Mouse (Mus musculus): ENCODE measurements at regions not wholly inside any gene's neighbourhood (a gene's known extent, or its start where the extent isn't known, plus 50 kb on each side); places are given as distances from the start of the nearest gene placed in this dataset.
A peak's percentile ranks its signal among the peaks of the same experiment; 100 is the strongest.

DNA sequence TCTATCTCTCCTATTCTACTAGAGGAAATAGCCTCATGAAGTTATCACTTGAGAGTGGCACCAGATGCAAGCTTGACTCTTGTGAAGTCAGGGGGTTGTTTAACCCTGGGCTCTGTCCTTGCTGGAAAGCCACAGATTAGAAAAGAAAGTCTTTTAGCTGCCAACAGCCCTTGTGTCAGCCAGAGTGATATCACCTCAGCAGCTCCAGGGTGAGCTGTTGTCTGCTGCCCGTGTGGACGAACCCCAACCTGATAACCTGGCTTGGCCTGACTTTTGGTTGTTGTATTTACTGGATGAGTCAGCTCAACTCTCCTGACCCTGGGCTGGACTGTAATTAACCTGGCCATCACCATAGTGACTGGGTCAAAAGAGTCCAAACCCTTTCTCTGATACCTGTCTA is 88.6 kb upstream of the Serbp1 start:
- no peak for DNase-seq

DNA sequence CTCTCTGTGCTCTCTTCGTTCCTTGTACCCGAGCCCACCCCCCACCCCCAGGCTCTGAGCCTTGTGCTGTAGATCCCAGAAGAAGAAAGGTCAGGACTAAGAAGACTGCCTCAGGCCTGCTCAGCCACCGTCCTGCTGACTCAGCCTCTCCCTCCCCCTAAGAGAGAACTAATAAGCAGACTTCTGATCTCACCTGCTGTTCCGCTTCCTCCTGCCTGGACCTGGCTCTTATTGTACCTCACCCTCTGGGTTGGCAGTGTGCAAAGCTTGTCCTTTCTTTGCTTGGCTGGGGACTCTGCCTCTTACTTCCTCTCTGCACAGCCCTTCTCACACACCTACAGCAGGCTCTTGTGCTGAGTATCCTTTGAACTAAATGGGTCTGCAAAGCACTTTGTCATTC is 91.3 kb upstream of the Serbp1 start:
- DNase-seq: no peak

DNA sequence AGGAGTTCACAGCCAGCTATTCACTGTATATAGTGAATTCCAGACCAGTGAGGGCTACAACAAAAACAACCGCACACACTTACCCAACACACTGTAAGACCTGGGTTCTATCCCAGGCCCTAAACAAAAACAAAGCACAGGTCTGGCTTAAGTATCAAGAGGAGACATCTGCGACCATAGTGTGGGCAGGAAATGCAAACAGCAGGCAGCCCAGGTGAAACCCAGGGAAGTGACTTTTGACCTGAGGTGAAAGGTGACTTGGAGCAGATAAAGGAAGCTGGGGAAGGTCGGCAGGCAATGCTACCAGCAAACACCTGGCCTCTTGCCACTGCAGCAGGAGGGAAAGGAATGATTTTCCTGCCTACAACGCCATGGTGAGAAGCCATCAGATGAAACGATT is 92.0 kb upstream of the Serbp1 start:
- DNase-seq: no peak

DNA sequence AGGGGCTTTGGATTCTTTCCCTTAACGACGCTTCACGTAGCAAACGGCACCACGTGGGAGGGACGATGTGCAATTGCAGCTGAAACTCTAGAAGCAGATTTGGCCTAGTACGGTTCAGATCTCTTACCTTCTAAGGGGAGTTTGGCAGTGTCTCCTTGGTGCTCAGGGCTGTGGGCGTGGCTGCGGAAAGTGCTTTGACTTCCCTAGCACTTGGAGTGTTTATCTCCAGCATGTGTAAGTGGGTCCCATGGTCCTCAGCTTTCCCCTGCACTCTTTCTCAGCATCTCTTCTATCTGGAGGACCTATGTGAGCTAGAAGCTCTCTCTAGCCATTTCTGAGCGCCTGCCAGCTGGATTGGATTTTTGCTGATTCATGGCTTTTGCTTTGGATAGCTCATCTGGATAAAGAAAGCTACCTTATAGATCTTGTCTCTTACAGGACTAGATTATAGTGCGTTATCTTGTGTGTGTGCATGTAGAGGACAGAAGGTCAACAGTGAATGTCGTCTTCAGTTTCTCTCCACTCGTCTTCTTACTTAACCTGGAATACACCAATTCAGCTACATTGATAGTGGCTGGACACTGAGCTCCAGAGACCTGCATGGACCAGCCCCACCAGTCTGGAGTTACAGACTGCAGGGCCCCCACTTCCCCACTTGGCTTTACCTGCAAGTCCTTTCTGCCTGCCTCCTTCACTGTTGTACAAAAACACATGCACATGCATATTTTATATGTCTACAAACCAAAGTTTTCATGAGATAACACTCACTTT is 92.8 kb upstream of the Serbp1 start:
- no peak for DNase-seq

DNA sequence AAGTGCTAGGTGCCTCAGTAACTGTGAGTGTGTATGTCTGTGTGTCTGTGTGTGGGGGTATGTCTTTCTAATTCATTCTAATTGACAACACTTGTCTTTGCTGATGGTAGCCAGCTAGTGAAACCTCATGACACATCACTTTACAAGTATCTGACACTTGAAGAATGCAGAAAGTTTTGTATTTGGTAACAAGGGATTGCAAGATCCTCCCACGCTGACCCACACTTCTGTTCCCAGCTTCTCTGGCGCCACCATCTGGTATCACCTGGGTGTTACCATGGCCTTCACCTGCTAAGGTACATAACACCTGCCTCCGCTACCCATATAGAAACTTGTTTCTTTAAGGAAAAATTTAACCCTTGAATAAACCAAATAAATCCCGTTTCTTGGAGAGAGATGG is 95.8 kb upstream of the Serbp1 start:
- DNase-seq: peak; percentile 51 to 70

DNA sequence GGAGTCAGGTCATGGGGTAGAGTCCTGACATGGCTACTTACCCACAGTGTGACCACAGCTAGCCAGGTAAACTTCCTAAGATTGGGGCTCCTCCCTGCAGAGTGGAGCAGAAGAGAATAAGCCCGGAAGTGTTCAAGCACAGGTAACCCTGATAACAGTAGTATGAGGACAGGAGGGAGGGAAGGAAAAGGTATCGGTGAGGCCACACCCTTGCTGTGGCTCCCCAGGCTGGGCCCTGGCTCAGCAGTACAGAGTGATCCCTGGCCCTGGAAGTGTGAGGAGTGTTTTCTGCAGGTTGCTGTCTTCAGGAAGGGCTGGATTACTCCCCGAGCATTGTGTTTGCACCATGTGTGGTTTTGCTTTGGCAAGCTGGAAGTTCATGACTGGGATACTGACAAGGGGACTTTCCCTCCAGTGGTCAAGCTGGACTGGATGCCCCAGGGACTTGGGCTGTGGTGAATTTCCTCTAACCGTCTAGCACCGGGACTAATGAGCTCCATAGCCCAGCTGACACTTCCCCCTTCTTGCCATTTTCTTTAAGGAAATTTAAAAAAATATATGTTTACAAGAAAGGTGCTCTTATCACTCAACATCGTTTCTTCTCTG is 97.2 kb upstream of the Serbp1 start:
- DNase-seq: no peak

DNA sequence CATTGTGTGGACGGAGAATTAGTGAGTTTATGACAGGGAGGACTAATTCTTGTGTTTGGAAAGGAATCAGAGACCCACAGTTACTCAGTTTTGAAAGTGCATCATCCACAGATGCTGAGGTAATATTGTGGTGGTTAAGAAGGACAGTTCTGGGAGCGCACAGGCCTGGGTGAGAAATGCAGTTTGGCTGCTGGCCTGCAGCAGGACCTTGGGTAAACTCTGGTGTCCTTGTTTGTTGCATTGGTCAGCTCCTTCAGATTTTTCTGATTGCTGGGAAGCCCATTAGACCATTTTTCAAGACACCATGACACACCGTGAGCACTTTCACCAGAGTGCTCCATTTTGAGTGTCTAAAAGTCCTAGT is 99.0 kb upstream of the Serbp1 start:
- no peak for DNase-seq

DNA sequence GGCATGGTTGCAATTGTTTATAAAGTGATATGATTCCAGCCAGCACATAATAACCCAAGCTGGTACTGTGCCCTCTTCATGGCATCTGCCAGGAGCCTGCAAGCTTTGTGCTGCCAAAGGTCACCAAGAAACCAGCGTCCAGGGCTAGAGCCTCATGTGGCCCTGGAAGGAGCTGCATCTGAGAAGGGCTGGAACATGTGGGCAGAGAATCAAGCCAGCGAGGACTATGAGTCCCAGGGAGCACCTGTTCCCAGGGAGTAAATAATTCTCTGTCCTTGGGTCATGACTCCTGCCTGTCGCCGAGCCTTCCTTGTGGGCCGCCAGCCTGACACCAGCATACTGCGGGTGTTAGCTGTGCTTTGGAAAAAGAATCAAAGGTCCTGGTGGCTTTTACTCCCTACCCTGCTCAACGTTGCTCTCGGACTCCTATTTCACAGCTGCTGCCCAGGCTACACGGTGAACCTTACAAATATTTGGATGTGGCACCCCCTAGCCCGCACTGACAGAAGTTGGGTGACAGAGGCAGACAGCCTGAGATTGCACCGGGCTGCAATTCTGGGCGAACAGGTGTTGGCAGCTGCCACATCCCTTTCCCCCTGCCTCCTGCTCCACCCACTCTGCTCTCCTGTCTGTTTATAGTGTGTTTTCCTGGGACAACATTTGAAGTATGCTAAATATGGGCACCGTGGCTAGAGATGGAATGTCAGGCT is 99.5 kb upstream of the Serbp1 start:
- no peak for DNase-seq

DNA sequence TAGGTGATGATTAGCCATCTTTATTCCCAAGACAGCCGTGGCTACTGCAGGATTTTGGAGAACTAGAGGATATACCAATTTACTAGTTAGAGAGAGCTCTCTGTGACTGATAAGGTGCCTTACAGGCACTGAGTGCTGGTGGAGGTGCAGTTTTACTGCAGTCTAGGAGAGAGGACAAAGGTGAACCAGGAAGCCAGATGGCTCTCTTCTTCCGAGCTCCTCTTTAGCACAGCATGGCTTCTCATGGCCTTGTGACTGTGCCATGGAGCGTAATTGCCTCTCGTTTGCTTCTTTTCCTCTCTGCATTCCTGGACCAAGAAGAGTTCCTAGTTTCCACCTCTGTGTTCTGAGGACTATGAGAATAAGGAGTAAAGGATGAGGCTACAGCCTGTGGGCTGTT is 100.2 kb upstream of the Gadd45a start:
- no peak for DNase-seq

DNA sequence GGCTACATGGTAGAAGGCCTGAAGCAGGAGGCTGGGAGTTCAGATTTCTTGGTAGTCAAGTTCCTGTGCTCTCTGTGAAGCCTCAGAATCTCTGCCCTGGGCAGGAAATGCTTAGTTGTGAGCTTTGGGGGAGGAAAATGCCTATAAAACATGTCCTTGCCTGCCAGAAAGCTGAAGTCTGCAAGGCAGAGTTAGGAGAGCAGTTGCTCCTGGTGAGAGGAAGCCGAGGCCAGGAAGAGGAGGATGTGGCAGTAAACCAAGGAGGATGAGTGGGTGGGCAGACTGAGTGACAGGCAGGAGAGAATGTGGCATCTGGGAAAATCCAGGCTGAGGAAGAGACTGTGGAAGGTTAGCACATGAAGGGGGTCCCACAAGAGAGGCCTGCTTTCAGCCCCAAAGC is 97.7 kb upstream of the Gadd45a start:
- no peak for DNase-seq

DNA sequence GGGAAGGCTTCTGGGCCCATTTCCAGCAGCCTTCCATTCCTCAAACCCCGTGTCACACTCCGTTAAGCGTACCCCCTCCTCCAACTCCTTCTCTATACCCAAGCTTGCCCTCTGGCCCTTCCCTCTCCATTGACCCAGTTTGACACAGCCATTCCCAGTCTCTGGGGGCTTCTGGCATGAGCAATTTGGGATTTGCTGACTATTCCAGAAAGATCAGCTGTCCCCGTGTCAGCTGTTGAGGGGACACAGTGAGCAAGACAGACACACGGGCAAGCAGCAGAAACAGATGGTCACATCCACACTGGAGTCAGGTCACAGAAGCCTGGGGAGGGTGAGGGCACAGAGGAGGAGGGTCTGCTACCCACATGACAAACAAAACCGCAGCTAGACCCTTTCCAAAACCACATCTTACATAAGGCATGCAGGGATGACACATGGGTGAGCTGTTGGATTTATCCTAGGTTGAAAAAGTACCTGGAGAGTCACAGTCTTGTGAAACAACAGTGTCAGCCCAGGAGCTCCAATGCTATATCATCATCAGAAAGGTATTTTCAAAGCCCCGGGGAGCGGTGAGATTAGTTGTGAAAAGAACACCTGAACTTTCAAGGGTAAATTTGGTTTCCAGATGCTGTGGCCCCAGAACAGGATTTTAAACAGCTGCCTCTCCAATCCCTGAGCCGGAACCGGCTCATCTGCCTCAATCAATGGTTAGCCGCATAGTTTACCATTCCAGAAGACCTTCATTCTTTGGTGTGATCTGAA is 93.5 kb upstream of the Gadd45a start:
- DNase-seq: no peak

DNA sequence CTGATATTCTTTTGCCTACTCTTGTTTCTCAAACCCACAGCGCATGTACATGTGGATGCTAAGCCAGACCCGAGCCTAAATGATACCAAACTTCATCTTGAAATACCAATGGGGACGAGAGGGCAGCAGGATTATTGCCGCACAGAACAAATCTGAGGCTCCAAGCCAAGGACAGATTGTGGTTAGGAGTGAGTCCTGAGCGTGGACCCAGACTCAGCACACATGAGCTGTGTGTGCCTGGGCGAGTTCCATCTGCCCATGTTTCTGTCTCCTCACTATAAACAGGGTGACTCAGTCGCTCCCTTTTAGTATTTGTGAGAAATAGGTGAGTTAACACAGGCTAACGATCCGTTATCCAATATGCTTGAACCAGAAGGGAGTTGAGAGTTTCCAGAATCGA is 92.4 kb upstream of the Gadd45a start:
- DNase-seq: no peak

DNA sequence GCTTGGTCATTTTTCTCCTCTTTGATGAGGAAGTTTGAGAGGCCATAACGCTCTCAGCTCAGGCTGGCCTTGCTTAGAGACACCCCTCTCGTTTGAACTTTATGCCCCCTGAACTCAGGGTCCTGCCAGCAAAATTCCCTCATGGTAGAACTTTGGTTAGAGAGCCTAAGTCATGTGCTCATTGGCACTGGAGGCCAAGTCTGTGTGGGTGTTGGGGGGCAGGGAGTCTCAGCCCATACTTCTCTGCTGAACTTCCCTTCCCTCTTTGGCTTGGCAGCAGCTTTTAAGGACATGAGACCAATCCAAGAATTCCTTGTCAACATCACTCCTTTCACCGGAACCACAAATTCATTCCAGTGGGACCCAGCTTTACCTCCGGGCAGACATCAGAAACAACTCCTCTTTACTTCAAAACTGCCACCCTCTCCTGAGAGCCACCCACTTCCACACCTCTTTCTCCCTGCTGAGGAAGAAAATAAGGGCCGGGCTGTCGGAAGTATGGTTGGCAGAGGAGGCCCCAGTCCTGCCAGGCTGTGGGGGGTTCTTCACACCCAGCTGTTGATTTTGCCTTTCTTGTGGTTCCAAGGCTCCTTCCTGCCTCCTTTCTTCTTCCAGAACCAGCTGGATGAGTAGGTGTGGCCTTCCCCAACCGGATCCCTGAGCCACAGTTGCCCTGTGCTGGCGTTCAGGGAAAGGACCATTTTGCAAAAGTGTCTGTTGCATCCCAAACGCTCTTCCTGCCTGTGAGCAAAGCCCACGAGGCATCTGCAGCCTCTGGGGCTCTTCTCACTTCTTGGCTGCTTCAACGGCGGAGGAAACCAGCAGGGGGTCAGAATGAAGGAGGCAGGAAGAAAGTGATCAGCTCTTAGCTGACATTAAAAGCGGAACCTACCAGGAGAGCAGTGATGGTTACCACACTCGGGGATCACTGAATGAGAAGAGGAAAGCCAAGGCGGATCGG is 91.5 kb upstream of the Gadd45a start:
- DNase-seq: no peak

DNA sequence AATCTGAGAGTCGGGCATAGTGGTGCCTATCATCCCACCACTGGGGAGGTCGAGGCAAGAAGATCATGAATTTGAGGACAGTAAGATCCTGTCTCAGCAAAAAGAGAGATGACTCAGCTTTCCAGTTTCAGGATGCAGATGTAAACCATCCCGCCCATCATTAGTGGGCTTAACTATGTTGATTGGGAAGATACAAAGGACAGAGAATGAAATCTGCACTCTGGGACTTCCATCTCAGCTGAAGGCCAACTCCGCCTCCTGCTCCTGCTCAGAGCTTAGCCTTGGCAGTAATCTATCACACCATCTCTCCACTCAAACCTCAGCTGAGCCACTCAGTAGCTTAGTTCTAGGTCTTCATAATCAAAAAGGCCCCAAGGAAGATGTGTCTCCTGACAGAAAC is 90.5 kb upstream of the Gadd45a start:
- no peak for DNase-seq

DNA sequence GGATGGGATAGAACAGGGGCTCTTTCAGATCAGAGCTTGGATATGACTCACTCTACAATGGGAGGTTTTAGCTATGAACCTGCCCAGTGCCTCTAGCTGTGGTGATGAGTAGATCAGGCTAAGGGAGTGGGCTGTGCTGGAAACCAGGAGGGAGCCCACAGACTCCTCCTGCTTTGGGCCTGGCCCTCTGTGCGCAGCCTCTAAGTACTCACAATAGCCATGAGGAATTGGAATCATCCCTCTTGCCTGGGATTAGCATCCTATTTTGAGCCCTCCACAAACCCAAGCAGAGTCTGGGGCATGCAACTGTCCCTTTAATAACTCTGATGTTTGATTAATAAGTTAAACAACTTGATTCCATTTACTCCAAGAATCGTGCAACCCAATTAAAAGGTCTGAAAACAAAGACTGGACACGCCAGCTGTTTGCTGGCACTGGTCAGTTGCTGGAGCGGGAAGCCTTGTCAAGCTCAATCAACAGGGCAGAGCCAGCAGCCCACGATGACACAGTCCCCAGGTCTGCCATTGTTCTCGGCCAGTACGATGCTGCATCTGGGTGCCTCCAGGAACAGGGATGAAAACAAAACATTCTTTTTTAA is 88.6 kb upstream of the Gadd45a start:
- no peak for DNase-seq

DNA sequence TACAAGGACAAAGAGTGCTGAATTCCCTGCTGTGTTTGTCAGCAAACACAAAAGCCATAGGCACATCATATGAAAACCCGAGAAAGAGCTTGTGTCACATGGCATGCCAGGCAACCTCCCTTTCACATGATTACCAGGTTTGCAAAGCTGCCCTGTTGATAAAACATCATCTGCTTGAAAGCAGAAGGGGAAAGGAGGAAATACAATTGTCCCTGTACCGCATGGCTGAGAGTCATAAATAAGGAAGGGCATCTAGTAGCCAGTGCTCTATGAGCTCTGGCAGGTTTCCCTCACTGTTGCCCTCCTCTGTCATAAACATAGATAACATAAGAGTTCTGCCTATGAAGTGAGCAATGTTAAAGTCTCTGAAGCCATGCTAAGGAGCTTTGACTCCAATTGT is 86.8 kb upstream of the Gadd45a start:
- no peak for DNase-seq

DNA sequence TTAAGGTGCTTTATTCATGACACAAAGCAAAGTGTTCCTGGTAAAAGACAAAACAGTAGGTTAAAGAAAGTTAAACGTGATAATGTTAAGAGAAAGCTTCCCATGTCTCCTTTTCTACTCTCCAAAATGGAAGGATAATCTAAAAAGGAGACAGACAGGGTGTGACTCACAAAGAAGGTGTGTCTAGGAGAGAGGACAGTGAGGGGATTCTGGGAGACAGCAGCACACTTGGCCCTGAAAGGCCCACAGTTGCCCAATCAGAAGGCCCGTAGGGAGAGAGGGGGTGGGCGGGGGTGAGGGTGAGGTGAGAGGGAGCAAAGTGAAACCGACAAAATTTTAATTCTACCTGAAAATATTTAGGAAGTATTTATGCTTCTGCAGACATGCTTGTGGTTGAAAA is 85.8 kb upstream of the Gadd45a start:
- DNase-seq: no peak

DNA sequence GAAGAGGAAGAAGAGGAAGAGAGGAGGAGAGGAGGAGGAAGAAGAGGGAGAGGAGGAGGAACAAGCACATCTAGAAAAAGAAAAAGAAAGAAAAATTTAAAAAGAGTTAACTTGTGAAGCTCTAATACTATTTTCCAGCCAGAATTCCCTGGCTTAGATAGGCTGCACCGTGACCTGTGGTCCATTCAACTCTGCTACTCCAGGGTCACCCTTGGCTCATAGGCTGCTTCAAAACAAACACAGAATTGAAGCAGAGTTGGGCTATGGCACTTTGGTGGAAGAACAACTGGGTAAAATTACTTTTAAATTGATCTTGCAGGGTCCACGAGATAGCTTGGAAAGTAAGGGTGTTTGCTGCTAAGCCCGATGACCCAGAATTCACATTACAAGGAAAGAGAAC is 79.0 kb upstream of the Gadd45a start:
- DNase-seq: no peak

DNA sequence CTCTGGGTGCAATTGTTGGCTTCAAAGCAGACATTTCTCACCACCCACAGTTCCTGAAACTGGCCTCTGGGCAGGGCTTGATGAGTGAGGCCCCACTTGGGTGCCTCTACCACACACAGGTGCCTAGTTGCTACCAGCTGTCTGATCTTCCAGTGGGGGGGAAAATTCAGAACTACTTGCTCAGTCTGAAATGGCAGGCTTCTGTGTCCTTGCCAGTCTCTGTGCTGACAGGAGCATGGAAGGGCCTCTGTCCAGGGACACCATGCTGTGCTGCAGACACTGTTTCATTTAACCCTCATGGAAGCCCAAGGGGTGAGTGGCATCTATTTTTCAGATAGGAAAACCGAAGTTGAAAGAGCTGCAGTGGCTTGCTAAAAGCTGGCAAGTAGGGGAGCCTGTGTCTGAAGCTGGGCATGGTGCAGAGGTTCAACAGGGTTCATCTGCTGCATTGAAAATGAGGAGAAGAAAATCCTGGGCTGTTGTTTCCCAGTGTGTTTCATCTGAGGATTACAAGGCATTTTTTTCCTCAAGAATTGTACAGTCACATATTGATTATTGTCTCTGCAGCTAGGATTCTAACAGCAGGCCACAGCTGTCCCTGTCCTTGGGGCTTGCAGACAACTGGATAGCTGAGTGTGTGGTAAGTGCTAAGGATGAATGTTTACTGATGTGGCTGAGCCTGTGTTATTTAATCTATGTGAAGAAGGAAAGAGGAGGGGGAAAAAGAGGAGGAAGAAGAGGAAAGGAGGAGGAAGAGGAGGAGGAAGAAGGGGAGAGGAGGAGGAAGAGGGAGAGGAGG is 78.4 kb upstream of the Gadd45a start:
- no peak for DNase-seq

DNA sequence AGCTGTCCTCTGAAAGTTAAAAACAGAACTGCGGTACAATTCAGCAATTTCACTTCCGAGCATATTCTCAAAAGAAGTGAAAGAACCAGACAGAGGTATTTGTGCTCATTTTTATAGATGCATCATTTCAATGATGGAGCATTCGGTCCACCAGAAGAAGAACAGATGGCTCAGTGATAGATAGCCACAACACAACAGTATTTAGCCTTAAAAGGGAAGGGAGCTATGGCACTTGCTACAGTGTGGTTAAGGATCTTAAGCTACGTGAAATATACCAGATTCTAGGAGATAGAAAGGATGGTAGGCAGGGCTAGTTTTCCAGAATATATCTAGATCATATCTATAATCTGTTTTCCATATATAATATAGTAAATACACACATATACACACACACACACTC is 77.5 kb upstream of the Gadd45a start:
- DNase-seq: no peak

DNA sequence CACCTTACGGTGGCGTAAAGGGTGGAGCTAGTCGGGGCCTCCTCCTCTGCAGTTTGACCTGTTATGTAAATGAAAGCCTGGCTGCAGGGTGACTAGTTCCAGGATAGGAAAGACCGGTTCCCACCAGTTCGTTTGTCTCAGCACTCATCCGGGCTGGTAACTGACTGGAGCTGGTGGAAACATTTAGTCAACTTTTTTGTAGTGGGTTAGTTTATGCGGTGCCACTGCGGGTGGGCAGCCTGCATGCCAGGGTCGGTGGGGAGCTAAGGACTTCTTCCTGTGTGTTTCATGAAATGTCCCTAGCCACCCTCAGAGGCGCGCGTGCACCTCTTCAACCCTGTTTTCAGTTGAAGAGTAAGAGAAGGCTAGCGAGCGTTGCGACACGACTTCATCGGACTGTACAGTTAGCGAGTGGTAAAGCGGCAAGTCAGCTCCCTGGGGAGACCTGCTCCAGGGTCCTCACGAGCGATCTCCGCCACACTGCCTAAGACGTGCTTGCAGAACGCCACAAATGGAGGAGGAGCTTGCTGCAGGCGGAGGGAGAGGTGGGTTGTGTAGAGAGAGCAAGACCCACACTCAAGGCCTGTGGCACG is 76.5 kb upstream of the Gadd45a start:
- DNase-seq: no peak

All from spleen, adult 18-20 months (tissue).